Comparison of ENCODE assay signal across 8 mouse cellular contexts in the genomic region with DNA sequence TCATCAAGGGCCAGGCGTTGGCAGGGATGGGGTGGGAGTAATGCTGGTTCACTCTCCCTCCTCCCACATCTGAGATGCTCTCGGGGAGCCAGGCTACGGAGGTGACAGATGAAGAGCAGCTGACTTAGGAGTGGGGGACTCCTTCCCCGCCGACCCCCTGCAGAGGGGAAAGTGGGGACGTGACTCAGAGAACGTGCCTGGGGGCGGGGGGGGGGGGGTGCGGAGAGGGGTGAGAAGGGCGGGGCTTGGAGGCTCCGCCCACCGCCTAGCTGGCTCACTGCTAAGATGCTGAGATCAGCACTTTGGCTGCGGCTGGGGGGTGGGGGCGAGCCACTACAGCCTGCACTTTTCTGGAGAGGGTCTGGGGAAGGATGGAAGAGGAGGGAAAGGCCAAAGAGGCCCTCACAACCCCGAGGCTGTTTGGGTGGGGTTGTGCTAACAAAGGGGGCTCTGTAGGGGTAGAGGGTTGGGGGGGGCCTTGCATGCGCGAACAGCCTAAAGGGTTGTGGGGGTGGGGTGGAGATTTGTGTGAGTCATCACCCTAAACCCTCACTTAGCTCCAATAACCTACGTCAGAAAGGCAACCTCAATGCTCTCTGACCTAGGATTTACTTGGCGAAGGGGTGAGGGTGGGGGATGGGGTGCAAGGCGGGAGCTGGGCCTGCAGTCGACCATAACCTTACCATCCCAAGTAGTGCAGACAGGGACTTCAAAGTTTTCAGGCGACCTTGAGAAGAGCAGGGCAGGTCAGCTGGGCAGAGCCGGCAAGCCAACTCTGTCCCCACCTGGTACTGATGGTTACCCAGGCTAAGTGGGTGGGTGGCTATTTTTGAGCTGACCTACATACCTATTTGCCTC. TPM values are rescaled to one million over a fixed set of nuclear protein-coding genes. Genes with fewer than 3 reads are reported as not detected.
DNase-seq lines count a peak whose midpoint lies in the region; ATAC-seq and TF ChIP-seq lines count a peak whose summit lies in the region.

No protein-coding gene starts in this region.

- ATAC-seq in activated CD4-positive, CD25-positive, alpha-beta regulatory T cell, adult 4 months: peak; percentile 75
- ATAC-seq in heart, postnatal 0 days (ENCODE audit: insufficient read depth, low read depth): peak; percentile 69
- peak; percentile 14; the same call in 1 of the 2 replicates for ATAC-seq in liver, postnatal 0 days

- 0 out of 2 replicates have a peak, but pooled peaks cover 3% of the 10 kb centered on the region for H3K27me3 ChIP-seq in heart, embryonic 10.5 days (ENCODE audit: insufficient read depth, poor library complexity, severe bottlenecking)
- no peaks in the 10 kb centered on the region for H3K27me3 ChIP-seq in heart, postnatal 0 days (ENCODE audit: control insufficient read depth, insufficient read depth, low read length)
- H3K27me3 ChIP-seq in liver, postnatal 0 days (ENCODE audit: insufficient read depth, low read length): no peaks in the 10 kb centered on the region

- H3K36me3 ChIP-seq in heart, embryonic 10.5 days: no peaks in the 10 kb centered on the region
- H3K36me3 ChIP-seq in heart, postnatal 0 days (replicated peaks; ENCODE audit: control insufficient read depth, insufficient read depth, low read length): no peaks in the 10 kb centered on the region
- no peaks in the 10 kb centered on the region for H3K36me3 ChIP-seq in liver, postnatal 0 days (replicated peaks; ENCODE audit: insufficient read depth, low read length)

- peak; percentile 61 for TF ChIP-seq EP300 in heart, postnatal 0 days (IDR thresholded peaks at IDR 0.05; ENCODE audit: low read depth)
- no peak for TF ChIP-seq EP300 in liver, postnatal 0 days (IDR thresholded peaks at IDR 0.05; ENCODE audit: low read depth)

- no peaks in the 10 kb centered on the region for H3K9me3 ChIP-seq in heart, embryonic 10.5 days
- no peaks in the 10 kb centered on the region for H3K9me3 ChIP-seq in heart, postnatal 0 days (replicated peaks; ENCODE audit: control insufficient read depth, low read length)
- no peaks in the 10 kb centered on the region for H3K9me3 ChIP-seq in liver, postnatal 0 days (ENCODE audit: low read length)

- peak overlapping the region; percentile 47 for H3K4me3 ChIP-seq in heart, embryonic 10.5 days
- no peak overlapping the region for H3K4me3 ChIP-seq in heart, postnatal 0 days (ENCODE audit: low read depth, low read length)
- no peak overlapping the region for H3K4me3 ChIP-seq in liver, postnatal 0 days (ENCODE audit: low read depth, low read length)

- DNase-seq in heart, embryonic 10.5 days (ENCODE audit: low spot score): no peak
- no peak for DNase-seq in heart, adult 8-10 months (ENCODE audit: low spot score)
- DNase-seq in heart, postnatal 0 days (ENCODE audit: low spot score): no peak
- DNase-seq in liver, postnatal 0 days: no peak
- peak; percentile 53 to 70 for DNase-seq in thymus, postnatal 10 days (ENCODE audit: low spot score in 2 of 2)
- DNase-seq in urinary bladder, postnatal 4 days (ENCODE audit: low spot score in 2 of 2): no peak
- DNase-seq in B cell, adult 2 months: no peak

- H3K4me2 ChIP-seq in heart, postnatal 0 days (ENCODE audit: low read depth, low read length): peak overlapping the region; percentile 40
- peak overlapping the region; percentile 36; the same call in 1 of the 2 replicates for H3K4me2 ChIP-seq in liver, postnatal 0 days (ENCODE audit: low read depth, low read length)

- TF ChIP-seq CTCF in heart, postnatal 0 days (IDR thresholded peaks at IDR 0.05; ENCODE audit: low read depth): no peak
- TF ChIP-seq CTCF in liver, postnatal 0 days (IDR thresholded peaks at IDR 0.05; ENCODE audit: low read depth): no peak

- H3K9ac ChIP-seq in heart, postnatal 0 days (replicated peaks; ENCODE audit: low read depth, low read length): peak overlapping the region; percentile 21; the same call in 1 of the 2 replicates
- no peak overlapping the region for H3K9ac ChIP-seq in liver, postnatal 0 days (replicated peaks)

- peak overlapping the region; percentile 88 for H3K27ac ChIP-seq in heart, embryonic 10.5 days
- peak overlapping the region; percentile 84 for H3K27ac ChIP-seq in heart, postnatal 0 days (ENCODE audit: low read depth)
- H3K27ac ChIP-seq in liver, postnatal 0 days (ENCODE audit: low read depth): peak overlapping the region; percentile 34; the same call in 1 of the 2 replicates

- WGBS in heart, embryonic 10.5 days: 7% methylated on average over 18 of the region's 23 CpGs
- WGBS in heart, postnatal 0 days: 11% methylated on average over 22 of the region's 23 CpGs
- whole genome bisulfite sequencing in liver, postnatal 0 days (ENCODE audit: insufficient replicate concordance): 34% methylated on average over 17 of the region's 23 CpGs

- H3K4me1 ChIP-seq in heart, embryonic 10.5 days: peaks cover 31% of the 10 kb centered on the region
- H3K4me1 ChIP-seq in heart, postnatal 0 days (ENCODE audit: control insufficient read depth, insufficient read depth): peaks cover 36% of the 10 kb centered on the region
- H3K4me1 ChIP-seq in liver, postnatal 0 days (ENCODE audit: insufficient read depth): peaks cover 20% of the 10 kb centered on the region

RNA-seq across cellular contexts. Expression of a gene that starts 13.1 kb away (rescaled TPM):
- 17.6 and 32.8 TPM in 2 replicates for polyA plus RNA-seq in heart, embryonic 10.5 days (2016; fragmentation: Nextera tagmentation; extraction: Ambion mirVana)
- 10 to 100 TPM; 22.1 to 74.4 (median 55.6) TPM for total RNA-seq in heart, adult 8-10 months (2022)
- 10 to 100 TPM; 17.5 to 31.2 TPM for polyA plus RNA-seq in activated CD4-positive, CD25-positive, alpha-beta regulatory T cell, adult 4 months (2017; shearing (Covaris generic))
- total RNA-seq in heart, postnatal 0 days (2014; rRNA removed; ENCODE audit: low replicate concordance): 30.3 and 35.6 TPM in 2 replicates
- polyA plus RNA-seq in heart, postnatal 0 days (2015; fragmentation: Nextera tagmentation; extraction: Ambion mirVana): 17.0 and 17.4 TPM in 2 replicates
- polyA plus RNA-seq in liver, postnatal 0 days (2015; fragmentation: Nextera tagmentation; extraction: Ambion mirVana): 3.6 and 5.2 TPM in 2 replicates

RNA-seq across cellular contexts. Expression of a gene that starts 37.9 kb away (rescaled TPM):
- 33.0 and 36.2 TPM in 2 replicates for polyA plus RNA-seq in heart, embryonic 10.5 days (2016; fragmentation: Nextera tagmentation; extraction: Ambion mirVana)
- total RNA-seq in heart, adult 8-10 months (2022): 10 to 100 TPM; 22.3 to 26.7 (median 24.4) TPM
- 10 to 100 TPM; 49.6 to 50.2 TPM for polyA plus RNA-seq in activated CD4-positive, CD25-positive, alpha-beta regulatory T cell, adult 4 months (2017; shearing (Covaris generic))
- 14.0 and 15.7 TPM in 2 replicates for total RNA-seq in heart, postnatal 0 days (2014; rRNA removed; ENCODE audit: low replicate concordance)
- 34.6 and 35.8 TPM in 2 replicates for polyA plus RNA-seq in heart, postnatal 0 days (2015; fragmentation: Nextera tagmentation; extraction: Ambion mirVana)
- 14.1 and 14.7 TPM in 2 replicates for polyA plus RNA-seq in liver, postnatal 0 days (2015; fragmentation: Nextera tagmentation; extraction: Ambion mirVana)

RNA-seq across cellular contexts. Expression of a gene that starts 38.2 kb away (rescaled TPM):
- 93.3 and 94.6 TPM in 2 replicates for polyA plus RNA-seq in heart, embryonic 10.5 days (2016; fragmentation: Nextera tagmentation; extraction: Ambion mirVana)
- total RNA-seq in heart, adult 8-10 months (2022): 10 to 100 TPM; 59.0 to 88.1 (median 74.3) TPM
- polyA plus RNA-seq in activated CD4-positive, CD25-positive, alpha-beta regulatory T cell, adult 4 months (2017; shearing (Covaris generic)): 100 to 1,000 TPM in 1 of 2 experiments, 10 to 100 TPM in 1; 89.7 to 110 TPM
- 29.7 and 85.4 TPM in 2 replicates for total RNA-seq in heart, postnatal 0 days (2014; rRNA removed; ENCODE audit: low replicate concordance)
- polyA plus RNA-seq in heart, postnatal 0 days (2015; fragmentation: Nextera tagmentation; extraction: Ambion mirVana): 104 and 108 TPM in 2 replicates
- polyA plus RNA-seq in liver, postnatal 0 days (2015; fragmentation: Nextera tagmentation; extraction: Ambion mirVana): 37.3 and 37.7 TPM in 2 replicates

Comparison
In these comparisons a context has a peak if more than half of its experiments do, and no peak if none do; other contexts are left out.
1. DNase-seq: peak in thymus, postnatal 10 days (2 of 2); none in heart, embryonic 10.5 days (single experiment), heart, adult 8-10 months (single experiment), heart, postnatal 0 days (single experiment), liver, postnatal 0 days (single experiment), urinary bladder, postnatal 4 days (0 of 2) and B cell, adult 2 months (0 of 2).
2. H3K27ac ChIP-seq: peak in every context shown above with its lines; median percentile 88 in heart, embryonic 10.5 days; 84 in heart, postnatal 0 days; 34 in liver, postnatal 0 days.
3. ATAC-seq: peak in every context shown above with its lines; median percentile 75 in activated CD4-positive, CD25-positive, alpha-beta regulatory T cell, adult 4 months; 69 in heart, postnatal 0 days; 14 in liver, postnatal 0 days.